Mouse (Mus musculus): Measurements from ENCODE around the gene Ss18l2. TPM values are rescaled to one million over a fixed set of nuclear protein-coding genes. Genes with fewer than 3 reads are reported as not detected.

Gene Ss18l2
- 41.6 and 44.9 TPM in 2 replicates for total RNA-seq (2021)
- long read RNA-seq, transcript Ss18l2-203 (2 exons, 1,175 nt): minor isoform, 14 of 55 reads
- long read RNA-seq, transcript Ss18l2-201 (3 exons, 577 nt): major isoform, 20 of 55 reads
- long read RNA-seq, transcript Ss18l2-207 (1 exons, 2,354 nt): major isoform, 20 of 55 reads
- long read RNA-seq, partial matches to known transcripts: 0 of 55 reads
- long read RNA-seq, other reads (novel, unspliced or antisense): 0 of 55 reads

DNA sequence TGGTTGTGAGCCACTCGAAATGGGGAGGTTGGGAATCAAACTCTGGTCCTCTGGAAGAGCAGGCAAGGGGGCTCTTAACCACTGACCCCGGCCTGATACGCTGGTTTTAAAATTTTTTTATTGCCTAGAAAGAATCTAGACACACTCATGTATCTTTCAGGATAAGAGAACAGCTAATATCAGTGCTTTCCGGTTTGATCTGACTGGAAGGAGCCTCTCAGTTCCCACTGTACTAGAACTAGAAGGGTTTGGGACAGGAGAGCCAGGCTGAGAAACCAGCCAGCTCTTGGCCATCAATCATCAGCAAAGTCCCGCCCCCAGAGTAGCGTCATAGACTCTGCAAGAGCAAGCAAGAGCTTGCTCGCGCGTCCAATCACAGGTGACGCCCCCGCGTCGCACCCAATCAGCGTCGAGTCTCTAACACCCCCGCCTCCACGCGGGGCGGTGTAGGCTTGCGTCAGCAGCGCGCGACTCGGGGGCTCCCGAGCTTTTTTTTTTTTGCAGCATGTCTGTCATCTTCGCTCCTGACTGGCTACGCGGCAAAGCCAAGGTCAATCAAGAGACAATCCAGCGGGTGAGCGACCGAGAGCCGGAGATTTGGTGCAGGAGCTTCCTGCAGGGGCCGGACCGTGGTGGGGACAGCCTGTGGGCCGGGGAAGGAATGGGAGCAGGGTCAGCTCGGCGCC, at the start of gene Ss18l2:
Gene Ss18l2, plus strand, starts transcription at position 432 of the 686 bp plus-strand sequence.
- peak; percentile 97 for DNase-seq

DNA sequence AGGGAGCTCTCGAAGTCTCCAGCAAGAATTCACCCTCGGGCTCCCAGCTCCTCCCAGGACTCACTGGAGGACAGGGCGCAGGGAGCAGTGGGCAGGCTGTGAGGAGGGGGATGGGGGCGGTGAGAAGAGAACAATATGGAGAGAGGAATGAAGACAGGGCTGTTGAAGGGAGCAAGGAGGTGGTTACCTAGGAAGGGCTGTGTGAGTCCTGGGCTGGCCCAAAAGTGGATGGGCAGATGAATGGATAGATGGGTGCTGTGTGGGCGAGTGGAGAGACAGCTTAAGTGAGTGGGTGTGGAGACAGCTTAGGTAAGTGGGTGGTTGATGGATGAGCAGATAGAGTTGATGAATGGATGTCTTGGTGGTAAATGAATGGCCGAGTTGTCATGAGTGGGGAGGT, 46.7 kb upstream of the Ss18l2 start:
- DNase-seq: no peak

DNA sequence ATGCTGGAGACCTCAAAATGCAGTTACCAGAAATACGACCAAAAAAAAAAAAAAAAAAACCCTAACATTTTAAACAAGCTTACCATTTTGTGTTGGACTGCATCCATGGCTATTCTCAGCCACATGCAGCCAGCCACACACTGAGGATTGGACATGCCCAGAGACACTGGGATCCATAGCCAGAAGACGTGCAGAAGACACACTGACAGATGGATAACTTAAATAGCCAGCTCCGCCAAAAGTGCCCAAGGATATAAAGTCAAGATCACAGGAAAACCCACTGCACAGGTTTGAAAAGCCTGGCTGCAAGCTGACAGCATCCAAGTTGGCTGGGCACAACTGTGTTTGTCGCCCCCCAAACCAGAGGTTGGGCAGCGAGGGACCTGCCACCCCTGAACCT, 46.0 kb upstream of the Ss18l2 start:
- no peak for DNase-seq

DNA sequence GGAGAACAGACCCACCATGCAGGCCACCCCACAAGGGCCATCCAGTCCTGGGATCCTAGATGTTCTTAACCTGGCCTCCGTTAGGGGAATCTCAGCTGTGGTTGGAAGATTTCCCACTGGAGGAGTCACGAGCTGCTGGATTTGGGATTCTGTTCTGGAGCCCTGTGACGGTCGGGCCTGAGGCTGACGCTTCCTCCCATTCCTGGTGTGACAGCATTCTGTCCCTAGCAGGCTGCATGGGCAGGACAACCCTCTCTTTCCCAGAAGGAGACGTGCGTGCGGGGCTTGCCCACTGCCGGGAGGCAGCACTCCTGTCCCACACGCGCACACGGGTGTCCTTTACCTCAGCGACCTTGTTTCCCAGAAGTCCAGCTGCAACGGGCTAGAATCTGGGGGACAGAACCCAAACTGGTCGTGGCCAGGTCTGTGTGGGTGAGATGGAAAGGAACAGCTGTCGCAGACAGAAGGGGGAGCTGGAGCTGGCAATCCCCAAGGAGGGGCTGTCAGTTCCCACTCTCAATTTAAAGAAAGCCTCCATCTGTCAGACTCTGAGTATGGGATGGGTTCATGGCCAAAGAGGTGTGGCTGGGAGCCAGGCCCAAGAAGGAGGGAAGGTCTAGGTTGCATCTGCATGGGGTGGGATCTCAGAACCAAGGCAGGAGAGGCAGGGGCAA, 43.0 kb upstream of the Ss18l2 start:
- no peak for DNase-seq

DNA sequence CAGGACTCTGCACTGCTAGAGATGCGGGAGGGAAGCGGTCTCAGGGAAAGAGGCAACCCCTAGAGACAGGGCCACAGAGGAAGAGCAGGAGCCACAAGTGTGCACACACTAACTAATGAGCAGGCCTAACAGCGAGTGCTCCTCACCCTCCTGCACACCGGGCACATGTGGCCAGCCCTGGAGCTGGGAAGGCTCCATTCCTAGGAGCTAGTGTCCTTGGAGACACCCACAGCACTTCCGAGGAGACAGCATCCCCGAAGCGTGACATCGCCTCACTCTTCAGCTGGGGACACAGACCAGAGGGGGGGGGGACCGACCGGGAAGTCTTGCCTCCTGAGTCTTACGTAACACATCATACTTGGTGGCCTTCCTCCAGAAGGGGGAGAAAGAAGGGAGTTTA, 42.3 kb upstream of the Ss18l2 start:
- DNase-seq: no peak

DNA sequence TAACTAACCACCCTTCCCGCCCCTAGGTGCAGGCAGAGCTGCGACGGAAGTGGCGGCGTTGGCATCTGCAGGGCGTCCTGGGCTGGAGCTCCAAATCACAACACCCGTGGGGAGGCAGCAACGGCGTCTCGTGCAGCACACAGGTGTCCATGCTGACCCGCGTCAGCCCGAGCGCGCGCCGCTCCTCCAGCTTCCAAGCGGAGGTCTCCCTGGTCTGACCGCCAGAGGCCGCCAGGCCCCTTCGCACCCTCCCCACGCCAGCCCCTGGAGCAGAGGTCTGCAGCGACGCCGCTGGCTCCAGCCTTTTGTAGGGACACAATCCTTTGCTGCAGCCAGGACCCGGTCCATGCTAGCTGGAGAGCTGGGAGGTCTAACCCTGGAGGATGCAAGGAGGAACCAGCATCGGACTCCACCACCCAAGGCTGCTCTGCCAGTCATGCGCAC, 40.8 kb upstream of the Ss18l2 start:
- peak; percentile 67 for DNase-seq

DNA sequence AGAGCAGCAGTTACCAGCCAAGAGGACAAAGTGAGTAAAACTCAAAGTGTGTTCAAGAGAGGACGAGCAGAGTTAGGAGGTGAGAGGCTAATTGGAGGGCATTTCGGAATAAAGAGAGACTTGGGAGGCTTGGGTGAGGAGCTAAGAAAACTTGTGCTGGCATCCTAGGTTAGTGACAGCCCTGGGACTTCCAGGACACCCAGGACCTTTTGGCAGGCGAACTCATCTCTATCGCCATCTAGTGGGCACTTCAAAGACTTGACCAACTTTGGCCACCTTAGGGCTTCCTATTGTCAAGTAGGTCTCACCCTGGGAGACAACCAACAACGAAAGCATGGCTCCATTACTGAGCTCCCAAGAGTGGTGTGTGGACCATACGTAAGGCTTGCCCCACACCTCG, 38.8 kb upstream of the Ss18l2 start:
- DNase-seq: no peak

DNA sequence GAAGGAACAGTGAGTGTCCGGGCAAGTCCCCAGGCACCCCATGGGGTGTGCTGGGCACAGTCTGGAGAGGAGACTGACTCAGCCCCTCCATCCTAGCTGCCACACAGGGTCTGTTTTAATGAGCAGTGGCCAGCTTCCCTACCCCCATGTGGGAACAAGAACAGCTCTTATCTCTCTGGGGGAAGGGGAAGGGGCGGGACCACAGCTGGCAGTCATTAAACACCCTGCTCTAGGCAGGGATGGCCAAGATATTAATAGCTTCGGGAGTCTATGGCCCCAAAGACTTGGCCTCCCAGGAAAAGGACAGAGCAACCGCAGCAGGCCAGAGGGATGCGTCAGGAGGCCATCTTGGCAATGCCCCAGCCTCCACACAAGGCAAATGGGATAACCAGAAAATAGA, 37.8 kb upstream of the Ss18l2 start:
- DNase-seq: no peak

DNA sequence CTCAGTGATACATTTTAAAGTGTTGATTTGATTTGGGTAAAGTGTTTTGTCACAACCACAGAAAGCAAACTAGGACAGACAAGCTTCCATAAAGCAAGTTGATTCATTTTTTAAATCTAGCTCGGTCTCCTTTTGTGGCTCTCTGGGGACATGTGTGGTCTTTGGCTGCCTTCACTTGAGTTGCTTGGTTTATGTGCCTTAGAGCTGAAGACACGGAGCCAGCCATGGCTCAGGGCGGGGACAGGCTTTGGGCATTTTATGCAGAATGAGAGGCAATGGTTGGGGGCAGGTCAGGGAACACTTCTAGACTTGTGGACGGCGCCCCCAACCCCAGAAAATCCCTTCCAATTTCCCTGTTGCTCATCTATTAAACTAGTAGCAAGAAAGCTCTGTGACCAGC, 36.4 kb upstream of the Ss18l2 start:
- DNase-seq: no peak

DNA sequence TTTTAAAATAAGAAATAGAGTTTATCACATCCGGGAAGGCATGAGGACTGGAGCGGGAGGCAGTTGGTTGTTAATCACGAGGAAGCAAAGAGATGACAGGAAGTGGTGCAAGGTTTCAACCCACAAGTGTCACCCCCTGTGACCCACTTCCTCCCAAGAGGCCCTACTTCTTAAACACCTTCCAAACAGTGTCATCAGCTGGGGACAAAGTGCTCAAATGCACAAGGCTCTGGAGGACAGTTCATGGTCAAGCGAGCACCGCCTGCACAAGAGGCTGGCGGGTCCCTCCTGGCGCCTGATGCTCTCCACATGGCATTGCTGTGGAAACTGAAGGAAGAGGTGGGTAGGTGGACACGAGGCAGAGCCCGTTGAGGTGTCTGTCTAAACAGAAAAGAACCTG, 35.1 kb upstream of the Ss18l2 start:
- DNase-seq: no peak

DNA sequence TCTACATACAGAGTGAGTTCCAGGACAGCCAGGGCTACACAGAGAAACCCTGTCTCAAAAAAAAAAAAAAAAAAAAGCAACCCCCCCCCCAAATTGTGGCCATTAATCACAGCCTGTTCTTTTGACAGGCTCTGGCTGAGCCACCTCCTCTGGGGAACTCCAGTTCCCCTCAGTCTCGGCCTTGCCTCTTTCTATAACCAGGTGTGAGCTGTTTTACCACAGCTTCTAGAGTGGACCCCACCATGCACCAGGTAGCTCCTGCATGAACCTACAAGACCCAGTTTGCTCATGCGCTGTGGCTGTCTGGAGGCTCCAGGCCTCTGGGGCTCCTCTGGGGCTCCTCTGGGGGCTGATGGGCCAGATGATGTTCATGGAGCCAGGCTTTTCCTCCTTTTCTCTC, 34.6 kb upstream of the Ss18l2 start:
- DNase-seq: no peak

DNA sequence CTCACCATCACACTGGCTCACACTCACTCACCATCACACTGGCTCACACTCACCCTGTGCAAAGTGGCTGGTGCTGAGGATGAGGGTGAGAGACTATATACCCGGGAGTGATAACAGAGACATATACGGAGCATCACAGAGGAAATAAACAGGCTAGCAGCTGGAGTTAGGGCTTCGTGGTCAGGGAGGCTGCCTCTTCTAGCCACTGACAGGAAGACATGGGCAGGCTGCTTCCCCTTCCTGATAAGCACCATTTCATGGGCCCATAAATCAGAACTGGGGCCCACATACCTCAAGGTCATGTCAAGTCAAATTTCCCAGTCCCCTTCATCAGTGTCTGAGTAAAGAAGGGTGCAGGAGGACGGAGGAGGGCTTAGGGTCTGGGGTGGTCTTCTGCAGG, 33.1 kb upstream of the Ss18l2 start:
- DNase-seq: no peak

DNA sequence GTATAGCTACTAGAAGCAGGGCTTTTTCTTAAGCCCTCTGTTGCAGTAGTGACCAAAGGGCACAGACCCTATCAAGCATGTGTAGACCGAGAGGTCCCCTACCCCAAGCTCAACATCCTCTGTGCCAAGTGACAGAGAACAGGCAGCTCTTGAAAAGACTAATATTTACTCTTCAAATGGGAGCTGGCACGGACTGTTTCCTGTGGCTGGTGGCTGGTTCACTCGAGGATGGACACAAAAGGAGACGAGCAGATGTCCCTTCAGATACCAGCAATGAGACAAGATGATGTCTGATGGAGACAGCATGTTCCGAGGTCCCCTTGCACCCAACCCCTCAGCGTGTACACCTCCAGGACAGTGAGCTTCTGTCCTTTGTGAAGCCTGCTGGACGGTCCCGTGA, 32.7 kb upstream of the Ss18l2 start:
- DNase-seq: no peak

DNA sequence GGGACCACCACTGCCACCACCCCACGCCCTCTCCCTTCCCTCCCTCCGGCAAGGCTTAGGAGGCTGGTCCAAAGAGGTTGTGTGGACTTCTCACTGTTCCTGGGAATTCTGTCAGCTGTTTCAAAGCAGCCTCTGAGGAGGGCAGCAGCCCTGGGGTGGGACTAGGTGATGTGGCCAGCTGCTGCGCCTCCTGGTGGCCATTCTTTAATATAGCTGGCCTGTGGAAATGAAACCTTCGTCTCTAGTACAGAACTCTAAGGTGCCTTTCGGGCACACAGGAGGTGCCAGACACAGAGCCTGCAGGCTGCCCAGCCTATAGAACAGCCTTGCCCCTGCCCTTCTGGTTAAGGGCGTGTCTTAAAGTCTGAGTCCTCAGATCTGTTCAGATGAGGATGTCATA, 30.6 kb upstream of the Ss18l2 start:
- peak; percentile 34 for DNase-seq

DNA sequence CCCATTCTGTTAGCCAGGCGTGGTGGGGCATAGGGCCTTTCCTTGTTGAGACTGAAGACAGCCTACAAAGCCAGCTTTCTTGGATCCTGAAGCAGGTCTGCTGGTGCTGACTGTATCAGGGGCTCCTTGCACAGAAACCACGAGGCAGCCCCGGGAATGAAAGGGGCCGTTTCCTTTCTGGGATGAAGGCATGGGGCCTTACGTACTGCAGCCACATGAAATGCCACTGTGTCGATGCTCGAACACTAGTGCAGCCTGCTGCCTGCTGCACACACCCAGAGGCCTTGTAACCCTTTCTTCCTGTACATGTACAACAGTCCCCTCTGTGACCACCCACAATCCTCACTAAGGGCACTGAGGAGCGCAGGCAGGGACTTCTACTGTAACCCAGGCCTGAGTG, 28.9 kb upstream of the Ss18l2 start:
- DNase-seq: no peak

DNA sequence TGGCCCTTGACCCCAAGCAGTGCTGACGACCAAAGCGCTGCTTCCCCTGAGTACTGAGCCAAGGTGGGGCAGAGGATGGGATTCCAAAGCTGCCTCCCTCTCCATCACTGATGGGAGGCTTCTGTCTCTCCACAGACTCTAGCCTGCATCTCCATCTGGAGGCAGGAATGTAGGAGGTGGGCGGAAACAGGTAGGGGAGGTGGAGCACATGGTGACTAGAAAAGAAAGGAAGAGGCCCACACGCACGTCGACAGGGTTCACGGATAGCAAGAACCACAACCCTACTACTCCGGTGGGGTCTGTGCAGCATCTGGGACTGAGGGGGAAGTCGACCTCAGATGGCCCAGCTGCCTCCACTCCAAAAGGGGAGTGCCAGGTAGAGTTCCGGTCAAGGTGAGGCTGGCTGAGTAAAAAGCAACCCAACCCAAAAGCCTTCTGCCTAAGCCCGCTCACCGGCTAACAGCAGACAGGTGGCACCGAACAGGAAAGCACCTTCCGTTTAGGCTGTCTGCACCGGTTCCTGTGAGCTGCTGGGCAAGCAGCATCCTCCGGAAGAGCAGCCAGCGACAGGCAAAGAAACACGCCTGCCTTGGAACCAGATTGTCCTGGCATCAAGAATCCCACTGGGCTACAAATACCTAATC, 28.0 kb upstream of the Ss18l2 start:
- DNase-seq: no peak

DNA sequence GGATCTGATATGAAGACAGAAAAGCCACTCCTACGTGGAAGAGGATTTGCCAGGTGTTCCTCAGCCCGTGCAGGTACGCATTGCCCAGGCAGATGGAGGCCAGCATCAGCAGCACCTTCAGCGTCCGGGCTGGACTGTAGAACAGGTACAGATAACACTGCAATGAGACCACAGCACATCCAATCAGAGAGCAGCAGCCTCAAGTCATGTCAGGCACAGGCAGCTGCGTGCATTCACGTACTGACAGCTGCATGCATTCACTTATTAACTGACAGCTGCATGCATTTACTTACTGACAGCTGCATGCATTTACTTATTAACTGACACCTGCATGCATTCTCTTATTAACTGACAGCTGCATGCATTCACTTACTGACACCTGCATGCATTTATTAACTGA, 25.4 kb upstream of the Ss18l2 start:
- DNase-seq: no peak

DNA sequence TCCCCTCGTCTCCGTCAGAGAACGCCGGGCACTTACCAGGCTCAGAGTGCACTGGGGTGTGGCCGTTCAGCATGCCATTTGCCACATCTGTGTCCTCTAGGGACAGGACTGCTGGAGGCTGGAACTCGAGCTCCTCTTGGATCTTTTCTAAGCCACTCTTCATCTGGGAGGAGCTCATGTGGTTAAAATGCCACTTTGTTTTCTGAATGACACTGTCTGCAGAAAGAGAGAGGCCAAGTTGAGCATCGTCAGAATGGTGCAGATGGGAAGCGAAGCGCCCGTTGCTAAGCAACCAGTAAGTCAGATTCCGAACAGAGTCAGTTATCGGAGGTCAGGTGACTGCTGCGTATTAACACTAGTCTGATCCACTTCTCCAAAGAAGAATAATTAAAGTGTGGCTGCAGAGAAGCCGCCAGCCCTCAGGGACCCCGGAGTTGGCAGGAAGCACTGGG, 19.9 kb upstream of the Ss18l2 start:
- DNase-seq: no peak

DNA sequence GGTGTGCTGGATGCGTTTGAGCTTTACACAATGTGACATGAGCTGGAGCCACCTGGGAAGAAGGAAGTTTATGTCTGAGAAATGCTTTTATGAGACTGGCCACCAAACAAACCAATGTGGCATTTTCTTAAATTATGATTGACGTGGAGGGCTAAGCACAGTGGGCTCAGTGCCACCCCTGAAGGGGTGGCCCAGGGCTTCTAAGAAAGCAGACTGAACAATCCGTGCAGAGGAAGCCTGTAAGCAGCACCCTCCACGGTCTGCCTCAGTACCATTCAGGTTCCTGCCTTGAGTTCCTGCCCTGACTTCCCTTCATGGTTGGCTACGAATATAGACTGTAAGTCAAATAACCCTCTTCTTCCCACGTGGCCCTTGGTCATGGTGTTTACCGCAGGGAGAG, 19.4 kb upstream of the Ss18l2 start:
- DNase-seq: no peak

DNA sequence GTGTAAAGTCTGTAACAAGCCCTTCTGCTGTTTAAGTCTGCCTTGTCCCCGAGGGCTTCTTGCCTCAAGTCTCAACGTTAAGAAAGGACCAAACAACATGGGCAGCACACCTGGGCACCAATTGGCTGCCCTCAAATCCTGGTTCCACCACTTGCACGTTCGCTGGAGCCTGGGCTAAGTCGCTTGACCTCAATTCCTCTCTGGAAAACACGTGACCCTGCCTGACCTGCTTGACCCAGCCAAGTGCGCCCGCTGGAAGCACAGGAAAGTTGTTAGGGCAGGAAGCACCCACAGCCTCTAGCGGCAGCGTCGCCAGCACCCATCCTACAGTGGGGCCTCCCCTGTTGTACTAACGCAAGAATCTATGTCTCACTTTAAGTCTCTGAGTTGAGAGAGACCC, 15.4 kb upstream of the Ss18l2 start:
- DNase-seq: no peak

DNA sequence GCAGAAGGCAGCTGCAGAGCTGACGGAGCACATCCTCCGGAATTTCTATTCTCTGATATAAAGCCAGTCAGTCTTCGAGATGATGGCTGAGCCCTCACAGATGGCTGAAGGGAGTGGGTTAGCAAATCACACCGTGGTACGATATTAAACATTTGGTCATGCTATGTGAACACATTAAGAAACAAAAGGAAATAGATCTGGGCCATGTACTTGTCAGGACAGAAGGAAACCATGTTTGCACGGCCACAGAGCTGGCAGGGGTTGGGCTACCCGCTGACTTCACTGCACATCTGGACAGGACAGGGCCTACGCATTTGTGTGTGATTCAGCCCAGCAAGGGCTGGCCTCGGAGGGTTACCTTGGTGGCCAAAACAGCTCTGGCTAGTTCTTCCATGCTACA, 13.5 kb upstream of the Ss18l2 start:
- no peak for DNase-seq

DNA sequence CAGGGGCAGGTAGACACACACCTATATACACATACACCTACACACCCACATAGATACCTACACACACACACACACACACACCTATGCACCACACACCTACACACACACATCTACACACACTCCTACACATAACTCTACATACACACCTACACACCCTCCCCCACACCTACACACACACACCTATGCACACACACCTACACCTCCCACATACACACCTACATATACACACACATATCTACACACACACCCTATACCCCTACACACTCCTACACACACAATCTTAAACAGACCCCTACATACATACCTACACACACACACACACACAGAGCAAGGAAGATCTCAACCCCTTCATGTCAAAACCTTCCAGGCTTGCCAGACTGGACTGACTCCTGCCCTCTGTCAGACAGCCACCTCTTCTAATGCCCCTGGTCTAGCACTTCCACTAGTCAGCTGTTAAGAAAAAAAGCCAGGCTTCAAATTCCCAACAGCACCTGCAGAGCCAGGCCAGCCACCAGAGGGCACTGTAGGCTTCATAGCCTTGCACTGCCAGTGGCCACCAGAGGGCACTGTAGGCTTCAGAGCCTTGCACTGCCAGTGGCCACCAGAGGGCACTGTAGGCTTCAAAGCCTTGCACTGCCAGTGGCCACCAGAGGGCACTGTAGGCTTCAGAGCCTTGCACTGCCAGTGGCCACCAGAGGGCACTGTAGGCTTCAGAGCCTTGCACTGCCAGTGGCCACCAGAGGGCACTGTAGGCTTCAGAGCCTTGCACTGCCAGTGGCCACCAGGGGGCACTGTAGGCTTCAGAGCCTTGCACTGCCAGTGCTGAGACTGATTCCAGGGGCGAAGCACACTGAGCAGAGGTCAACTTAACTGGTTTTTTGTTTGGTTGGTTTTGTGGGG, 12.7 kb upstream of the Ss18l2 start:
- DNase-seq: peak; percentile 65
